Comparison of ENCODE assay signal across 11 mouse cellular contexts in the genomic region with DNA sequence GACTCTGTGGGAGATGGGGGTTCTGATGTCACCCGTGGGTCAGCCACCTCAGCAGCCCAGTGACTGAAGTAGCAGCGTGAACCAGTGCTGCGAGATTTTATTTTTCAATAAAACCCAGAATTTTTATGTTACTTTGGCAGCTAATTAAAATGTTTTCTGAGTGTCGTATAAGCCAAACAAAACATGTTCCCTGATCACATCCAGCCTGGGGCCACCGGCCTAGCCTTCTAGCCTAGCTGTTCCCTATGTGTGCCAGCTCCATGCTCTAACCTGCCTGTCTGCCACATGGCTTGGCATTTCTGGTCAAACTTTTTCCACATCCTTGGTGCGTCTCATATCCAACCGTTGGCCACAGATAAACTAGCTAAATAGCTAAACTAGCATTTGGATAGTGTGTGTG.
"Had no signal": no experiment of that assay in that cellular context is flagged by ENCODE, and none has a peak within 500 bp of the region (broad histone marks: within the 10 kb centered on the region; RNA-seq: fewer than 3 reads in every experiment).

No protein-coding gene starts in this region.

- H3K4me2 ChIP-seq: hindbrain, embryonic 15.5 days; liver, embryonic 11.5 days; liver, embryonic 15.5 days; lung, embryonic 15.5 days; midbrain, embryonic 13.5 days; neural tube, embryonic 15.5 days had no signal

- DNase-seq: left cerebral cortex, postnatal 4 days; thymus, postnatal 4 days had no signal

- ATAC-seq: intestine, embryonic 16.5 days; midbrain, embryonic 13.5 days had no signal

- H3K27me3 ChIP-seq: hindbrain, embryonic 15.5 days; liver, embryonic 15.5 days; lung, embryonic 15.5 days; midbrain, embryonic 13.5 days; neural tube, embryonic 15.5 days had no signal

- H3K9me3 ChIP-seq: hindbrain, embryonic 15.5 days; liver, embryonic 15.5 days; lung, embryonic 15.5 days; midbrain, embryonic 13.5 days; neural tube, embryonic 15.5 days had no signal

- H3K27ac ChIP-seq: hindbrain, embryonic 15.5 days; liver, embryonic 15.5 days; lung, embryonic 15.5 days; midbrain, embryonic 13.5 days; neural tube, embryonic 15.5 days; stomach, postnatal 0 days had no signal

- H3K4me3 ChIP-seq: hindbrain, embryonic 15.5 days; liver, embryonic 15.5 days; lung, embryonic 15.5 days; midbrain, embryonic 13.5 days; myocyte; neural tube, embryonic 15.5 days had no signal

- H3K36me3 ChIP-seq: hindbrain, embryonic 15.5 days; liver, embryonic 15.5 days; lung, embryonic 15.5 days; midbrain, embryonic 13.5 days; neural tube, embryonic 15.5 days had no signal

- H3K9ac ChIP-seq: hindbrain, embryonic 15.5 days; liver, embryonic 15.5 days; lung, embryonic 15.5 days; midbrain, embryonic 13.5 days; neural tube, embryonic 15.5 days had no signal

- H3K4me1 ChIP-seq: hindbrain, embryonic 15.5 days; liver, embryonic 15.5 days; midbrain, embryonic 13.5 days had no signal
